Mouse (Mus musculus) Muller cell, postnatal 12 days (primary cell): Measurements from ENCODE around the gene Ppm1l.

Experiments used
- DNase-seq: peaks from one replicate; pipeline ENCODE4 v3.0.0-alpha.2; 2015; ENCODE audit errors: inconsistent ontology term

The Ppm1l gene

GRCm38 (mm10) chr3:69333819-69334218 is 17.2 kb downstream of the Ppm1l start:
- DNase-seq: no peak

- no peak for DNase-seq
Measured at GRCm38 (mm10) chr3:69340486-69340885, 23.8 kb downstream of the Ppm1l start.

GRCm38 (mm10) chr3:69340971-69341370 is 24.3 kb downstream of the Ppm1l start:
- DNase-seq: no peak

- no peak for DNase-seq
Measured at GRCm38 (mm10) chr3:69341514-69341913, 24.9 kb downstream of the Ppm1l start.

GRCm38 (mm10) chr3:69342247-69342921 is 25.7 kb downstream of the Ppm1l start:
- DNase-seq: no peak

GRCm38 (mm10) chr3:69343124-69343523 is 26.5 kb downstream of the Ppm1l start:
- DNase-seq: no peak

GRCm38 (mm10) chr3:69346514-69346913 is 29.9 kb downstream of the Ppm1l start:
- DNase-seq: no peak

- no peak for DNase-seq
Measured at GRCm38 (mm10) chr3:69348197-69348920, 31.7 kb downstream of the Ppm1l start.

- DNase-seq: no peak
Measured at GRCm38 (mm10) chr3:69348921-69349237, 32.2 kb downstream of the Ppm1l start.

- no peak for DNase-seq
Measured at GRCm38 (mm10) chr3:69349973-69350372, 33.3 kb downstream of the Ppm1l start.

- no peak for DNase-seq
Measured at GRCm38 (mm10) chr3:69352194-69352593, 35.5 kb downstream of the Ppm1l start.

GRCm38 (mm10) chr3:69354681-69355080 is 38.0 kb downstream of the Ppm1l start:
- DNase-seq: no peak

- DNase-seq: peak; percentile 40
Measured at GRCm38 (mm10) chr3:69356078-69356665, 39.5 kb downstream of the Ppm1l start.

GRCm38 (mm10) chr3:69356781-69357180 is 40.1 kb downstream of the Ppm1l start:
- DNase-seq: no peak

GRCm38 (mm10) chr3:69357897-69358619 is 41.4 kb downstream of the Ppm1l start:
- no peak for DNase-seq

GRCm38 (mm10) chr3:69358620-69358964 is 41.9 kb downstream of the Ppm1l start:
- DNase-seq: no peak

GRCm38 (mm10) chr3:69360263-69360895 is 43.7 kb downstream of the Ppm1l start:
- no peak for DNase-seq

GRCm38 (mm10) chr3:69361487-69362349 is 45.1 kb downstream of the Ppm1l start:
- no peak for DNase-seq

GRCm38 (mm10) chr3:69362350-69362790 is 45.7 kb downstream of the Ppm1l start:
- DNase-seq: no peak

- no peak for DNase-seq
Measured at GRCm38 (mm10) chr3:69362906-69363305, 46.2 kb downstream of the Ppm1l start.

- no peak for DNase-seq
Measured at GRCm38 (mm10) chr3:69364151-69364550, 47.5 kb downstream of the Ppm1l start.
